Mouse (Mus musculus): Measurements from ENCODE around the gene Cpt1b.

- TF ChIP-seq POLR2A (IDR thresholded peaks at IDR 0.05; ENCODE audit: insufficient read length, low read depth) = no peak
- TF ChIP-seq POLR2AphosphoS2 (IDR thresholded peaks at IDR 0.05; ENCODE audit: insufficient read length, low read depth) = no peak
Observed at GRCm38 (mm10) chr15:89424621-89425020, 1.0 kb downstream of the Cpt1b start.
